8 mouse cellular contexts compared by ENCODE assay signal in genomic region chr1:79697382-79697781, GRCm38 (mm10). TPM values are rescaled to one million over a fixed set of nuclear protein-coding genes. Genes with fewer than 3 reads are reported as not detected.
DNase-seq lines count a peak whose midpoint lies in the region; ATAC-seq and TF ChIP-seq lines count a peak whose summit lies in the region.

No protein-coding gene starts in this region.

- peak; percentile 53; the same call in 1 of the 2 replicates for ATAC-seq in intestine, embryonic 14.5 days (replicated peaks; ENCODE audit: low FRiP score, low TSS enrichment, low read depth)
- no peak for ATAC-seq in intestine, postnatal 0 days
- ATAC-seq in forebrain, postnatal 0 days, result peak; percentile 89
- ATAC-seq in midbrain, embryonic 12.5 days (ENCODE audit: low FRiP score, low read depth), result peak; percentile 68

- TF ChIP-seq CTCF in intestine, postnatal 0 days (IDR thresholded peaks at IDR 0.05; ENCODE audit: low read depth), result no peak
- TF ChIP-seq CTCF in bone marrow, adult 2 months (IDR thresholded peaks at IDR 0.05; ENCODE audit: control insufficient read depth, insufficient read depth, low read length), result no peak
- TF ChIP-seq CTCF in forebrain, postnatal 0 days (IDR thresholded peaks at IDR 0.05; ENCODE audit: low read depth), result no peak
- no peak for TF ChIP-seq CTCF in layer of hippocampus, adult 2 months (conservative IDR thresholded peaks at IDR 0.05)

- no peaks in the 10 kb centered on the region for H3K9me3 ChIP-seq in intestine, embryonic 14.5 days (ENCODE audit: control insufficient read depth, low read length)
- no peaks in the 10 kb centered on the region for H3K9me3 ChIP-seq in intestine, postnatal 0 days (ENCODE audit: control insufficient read depth)
- no peaks in the 10 kb centered on the region for H3K9me3 ChIP-seq in forebrain, postnatal 0 days (ENCODE audit: low read length)
- no peaks in the 10 kb centered on the region for H3K9me3 ChIP-seq in midbrain, embryonic 12.5 days

- no peak overlapping the region for H3K9ac ChIP-seq in intestine, embryonic 14.5 days (ENCODE audit: low read length)
- H3K9ac ChIP-seq in intestine, postnatal 0 days (ENCODE audit: low read depth, low read length), result no peak overlapping the region
- H3K9ac ChIP-seq in forebrain, postnatal 0 days, result no peak overlapping the region
- no peak overlapping the region for H3K9ac ChIP-seq in midbrain, embryonic 12.5 days (replicated peaks)

- no peak overlapping the region for H3K4me2 ChIP-seq in intestine, embryonic 14.5 days (ENCODE audit: low read length)
- no peak overlapping the region for H3K4me2 ChIP-seq in intestine, postnatal 0 days (replicated peaks; ENCODE audit: low read depth)
- no peak overlapping the region for H3K4me2 ChIP-seq in forebrain, postnatal 0 days (ENCODE audit: low read depth)
- H3K4me2 ChIP-seq in midbrain, embryonic 12.5 days (replicated peaks), result no peak overlapping the region

- no peak for DNase-seq in intestine, embryonic 14.5 days (ENCODE audit: low spot score)
- DNase-seq in forebrain, postnatal 0 days, result peak; percentile 83
- DNase-seq in layer of hippocampus, adult 2 months (ENCODE audit: low spot score in 2 of 2), result peak; percentile 43 to 48
- no peak for DNase-seq in thymus, postnatal 14 days
- no peak for DNase-seq in T-cell, adult 2 months (ENCODE audit: low spot score)

- WGBS in intestine, embryonic 14.5 days, result 49% methylated on average over 9 of the region's 9 CpGs
- WGBS in intestine, postnatal 0 days, result 41% methylated on average over 9 of the region's 9 CpGs
- 6% methylated on average over 9 of the region's 9 CpGs for WGBS in bone marrow, adult 2 months
- 1% methylated on average over 9 of the region's 9 CpGs for WGBS in forebrain, postnatal 0 days
- WGBS in midbrain, embryonic 12.5 days, result 40% methylated on average over 9 of the region's 9 CpGs

- H3K27ac ChIP-seq in intestine, embryonic 14.5 days (ENCODE audit: low read depth), result no peak overlapping the region
- H3K27ac ChIP-seq in intestine, postnatal 0 days (ENCODE audit: low read depth, low read length), result no peak overlapping the region
- peak overlapping the region; percentile 14; the same call in 1 of the 2 replicates for H3K27ac ChIP-seq in bone marrow, adult 2 months (ENCODE audit: control insufficient read depth, insufficient read depth, low read depth, low read length, poor library complexity)
- peak overlapping the region; percentile 6; the same call in 1 of the 2 replicates for H3K27ac ChIP-seq in forebrain, postnatal 0 days (ENCODE audit: low read depth, low read length)
- H3K27ac ChIP-seq in layer of hippocampus, adult 2 months, result 0 out of 2 replicates have a peak overlapping the region, but pooled peaks have one; percentile 14
- no peak overlapping the region for H3K27ac ChIP-seq in midbrain, embryonic 12.5 days (replicated peaks)

- TF ChIP-seq POLR2A in bone marrow, adult 2 months (IDR thresholded peaks at IDR 0.05; ENCODE audit: borderline replicate concordance, control insufficient read depth, low read depth, low read length), result no peak

- H3K27me3 ChIP-seq in intestine, embryonic 14.5 days (replicated peaks; ENCODE audit: control insufficient read depth, insufficient read depth, low read length), result no peaks in the 10 kb centered on the region
- H3K27me3 ChIP-seq in intestine, postnatal 0 days (replicated peaks; ENCODE audit: control insufficient read depth, insufficient read depth, low read length), result no peaks in the 10 kb centered on the region
- no peaks in the 10 kb centered on the region for H3K27me3 ChIP-seq in forebrain, postnatal 0 days (ENCODE audit: insufficient read depth, low read length)
- no peaks in the 10 kb centered on the region for H3K27me3 ChIP-seq in midbrain, embryonic 12.5 days

- 0 out of 2 replicates have a peak, but pooled peaks cover 4% of the 10 kb centered on the region for H3K36me3 ChIP-seq in intestine, embryonic 14.5 days (ENCODE audit: control insufficient read depth, insufficient read depth, low read length)
- H3K36me3 ChIP-seq in intestine, postnatal 0 days (ENCODE audit: control insufficient read depth, insufficient read depth), result 0 out of 2 replicates have a peak, but pooled peaks cover 7% of the 10 kb centered on the region
- peaks cover 11% of the 10 kb centered on the region; the same call in 1 of the 2 replicates for H3K36me3 ChIP-seq in forebrain, postnatal 0 days (ENCODE audit: insufficient read depth)
- H3K36me3 ChIP-seq in midbrain, embryonic 12.5 days, result no peaks in the 10 kb centered on the region

- no peak overlapping the region for H3K4me3 ChIP-seq in intestine, embryonic 14.5 days (ENCODE audit: low read depth, low read length)
- H3K4me3 ChIP-seq in intestine, postnatal 0 days (ENCODE audit: low read depth, low read length), result no peak overlapping the region
- no peak overlapping the region for H3K4me3 ChIP-seq in bone marrow, adult 2 months (replicated peaks; ENCODE audit: control insufficient read depth, low read depth, low read length)
- H3K4me3 ChIP-seq in forebrain, postnatal 0 days (ENCODE audit: low read depth, low read length), result no peak overlapping the region
- H3K4me3 ChIP-seq in layer of hippocampus, adult 2 months, result no peak overlapping the region
- no peak overlapping the region for H3K4me3 ChIP-seq in midbrain, embryonic 12.5 days

- peaks cover 6% of the 10 kb centered on the region; the same call in 1 of the 2 replicates for H3K4me1 ChIP-seq in intestine, embryonic 14.5 days (replicated peaks; ENCODE audit: control insufficient read depth, insufficient read depth, low read length)
- no peaks in the 10 kb centered on the region for H3K4me1 ChIP-seq in intestine, postnatal 0 days (replicated peaks; ENCODE audit: control insufficient read depth, insufficient read depth, low read length)
- H3K4me1 ChIP-seq in bone marrow, adult 2 months (ENCODE audit: control insufficient read depth, insufficient read depth, low read length), result no peaks in the 10 kb centered on the region; the same call in 1 of the 2 replicates
- H3K4me1 ChIP-seq in forebrain, postnatal 0 days (ENCODE audit: insufficient read depth), result peaks cover 4% of the 10 kb centered on the region; the same call in 1 of the 2 replicates
- H3K4me1 ChIP-seq in midbrain, embryonic 12.5 days, result peaks cover 10% of the 10 kb centered on the region; the same call in 1 of the 2 replicates

RNA-seq across cellular contexts. Expression of gene Ap1s3, which starts 25.6 kb away (rescaled TPM):
- polyA plus RNA-seq in intestine, embryonic 14.5 days (2014; fragmentation: Nextera tagmentation; extraction: Ambion mirVana), result 0.40 and 0.64 TPM in 2 replicates
- polyA plus RNA-seq in intestine, postnatal 0 days (2015; fragmentation: Nextera tagmentation; extraction: Ambion mirVana), result 2.2 and 2.5 TPM in 2 replicates
- 1.6 TPM in 2 replicates for polyA plus RNA-seq in bone marrow, adult 2 months (2011; ENCODE audit: insufficient read depth, insufficient read length, low replicate concordance, missing spikeins)
- total RNA-seq in forebrain, postnatal 0 days (2014; rRNA removed), result 0.43 and 3.2 TPM in 2 replicates
- 0.13 TPM in 1 of 2 replicates, not detected in the other for polyA plus RNA-seq in forebrain, postnatal 0 days (2015; fragmentation: Nextera tagmentation; extraction: Ambion mirVana)
- 1 to 10 TPM; 2.0 to 3.3 TPM for total RNA-seq in layer of hippocampus, adult 2 months (2021)
- 0.31 TPM in 1 of 2 replicates, not detected in the other for polyA plus RNA-seq in midbrain, embryonic 12.5 days (2016; fragmentation: Nextera tagmentation; extraction: Ambion mirVana)

Comparison
In these comparisons a context has a peak if more than half of its experiments do, and no peak if none do; other contexts are left out.
1. DNase-seq: peak in forebrain, postnatal 0 days (single experiment) and layer of hippocampus, adult 2 months (2 of 2); none in intestine, embryonic 14.5 days (single experiment), thymus, postnatal 14 days (single experiment) and T-cell, adult 2 months (single experiment).
2. H3K27ac ChIP-seq: peak in bone marrow, adult 2 months (single experiment), forebrain, postnatal 0 days (single experiment) and layer of hippocampus, adult 2 months (single experiment); none in intestine, embryonic 14.5 days (single experiment), intestine, postnatal 0 days (single experiment) and midbrain, embryonic 12.5 days (single experiment).